Mouse (Mus musculus): ENCODE measurements around the gene Ccdc51. TPM values are rescaled to one million over a fixed set of nuclear protein-coding genes. Genes with fewer than 3 reads are reported as not detected.
A peak's percentile ranks its signal among the peaks of the same experiment; 100 is the strongest.

Ccdc51 gene
- 2.9 and 5.0 TPM in 2 replicates for total RNA-seq (2015; ENCODE audit: low replicate concordance)
- 2.6 and 5.5 TPM in 2 replicates for total RNA-seq (2017; ENCODE audit: low replicate concordance)

- ATAC-seq (replicated peaks; ENCODE audit: low FRiP score, poor library complexity, severe bottlenecking), result peak; percentile 98
Measured at GRCm38 (mm10) chr9:109082124-109082800, at the start of gene Ccdc51, which contains the start of gene Tma7. Ccdc51 (plus strand) TSS chr9:109082493. Tma7 (minus strand) TSS chr9:109082587.

DNA sequence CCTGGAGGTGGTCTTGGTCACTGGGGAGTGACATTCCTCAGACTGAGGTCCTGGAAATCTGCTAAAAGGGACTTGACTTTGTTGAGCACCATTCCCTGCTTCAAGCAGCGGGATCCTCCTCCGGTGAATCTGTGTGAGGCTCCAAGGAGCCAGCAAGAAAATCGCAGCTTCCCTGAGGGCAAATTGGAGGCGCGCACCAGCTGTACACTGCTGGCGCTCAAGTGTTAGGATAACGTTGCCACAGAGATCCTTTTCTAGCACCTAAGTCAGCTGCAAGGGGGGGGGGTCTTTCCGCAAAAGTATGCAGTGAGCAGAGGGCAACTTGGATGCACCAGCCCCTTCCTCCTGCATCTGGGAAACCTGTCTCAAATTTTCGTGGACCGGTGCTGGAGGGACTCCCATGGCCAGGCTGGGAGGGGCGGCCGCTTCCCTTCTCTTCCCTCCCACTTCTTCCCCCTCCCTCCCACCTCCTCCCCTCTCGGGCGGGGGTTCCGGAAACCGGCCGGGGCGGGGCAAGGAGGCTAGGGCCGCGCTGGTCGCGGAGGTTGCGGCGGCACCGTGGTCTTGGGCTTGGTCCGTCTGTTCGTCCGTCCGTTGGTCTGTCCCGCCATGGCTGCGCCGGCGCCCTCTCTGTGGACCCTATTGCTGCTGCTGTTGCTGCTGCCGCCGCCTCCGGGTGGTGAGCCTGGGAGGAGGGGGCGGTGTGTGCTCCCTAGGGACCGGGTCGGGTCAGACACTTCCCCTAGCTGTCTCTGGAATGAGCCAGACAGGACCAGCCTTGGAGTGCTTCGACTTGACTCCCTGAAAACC, 44.0 kb upstream of the Ccdc51 start, which contains the start of gene Shisa5:
Shisa5 (plus strand) TSS at position 480 of the 810 bp plus-strand sequence.
- ATAC-seq (replicated peaks; ENCODE audit: low FRiP score, poor library complexity, severe bottlenecking), result no peak

- no peak for ATAC-seq (replicated peaks; ENCODE audit: low FRiP score, poor library complexity, severe bottlenecking)
Measured at GRCm38 (mm10) chr9:109038901-109039364, 43.4 kb upstream of the Ccdc51 start.

GRCm38 (mm10) chr9:109039681-109040080, 42.6 kb upstream of the Ccdc51 start:
- ATAC-seq (replicated peaks; ENCODE audit: low FRiP score, poor library complexity, severe bottlenecking), result no peak

DNA sequence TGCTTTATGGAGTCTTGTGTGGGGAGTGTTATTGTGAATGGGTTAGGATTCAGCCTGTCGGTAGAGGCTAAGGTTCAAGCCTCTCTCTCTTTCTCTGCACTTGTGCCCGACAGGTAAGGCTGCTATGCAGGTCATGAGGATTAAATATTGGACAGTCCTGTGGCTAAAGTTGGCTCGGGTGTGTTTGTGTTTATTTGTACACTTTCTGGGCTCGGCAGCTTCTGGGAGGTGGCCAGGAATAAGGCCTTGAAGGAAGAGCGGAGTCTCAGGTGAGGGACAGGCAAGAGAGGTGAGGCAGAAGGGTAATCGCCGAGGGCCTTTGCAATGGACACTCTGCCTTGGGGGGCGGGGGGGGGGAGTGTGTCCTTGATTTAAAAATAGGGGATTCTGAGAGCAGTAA, 42.1 kb upstream of the Ccdc51 start:
- ATAC-seq (replicated peaks; ENCODE audit: low FRiP score, poor library complexity, severe bottlenecking), result no peak

- no peak for ATAC-seq (replicated peaks; ENCODE audit: low FRiP score, poor library complexity, severe bottlenecking)
Measured at GRCm38 (mm10) chr9:109040906-109041305, 41.4 kb upstream of the Ccdc51 start.

GRCm38 (mm10) chr9:109041351-109041750, 40.9 kb upstream of the Ccdc51 start:
- ATAC-seq (replicated peaks; ENCODE audit: low FRiP score, poor library complexity, severe bottlenecking), result no peak

DNA sequence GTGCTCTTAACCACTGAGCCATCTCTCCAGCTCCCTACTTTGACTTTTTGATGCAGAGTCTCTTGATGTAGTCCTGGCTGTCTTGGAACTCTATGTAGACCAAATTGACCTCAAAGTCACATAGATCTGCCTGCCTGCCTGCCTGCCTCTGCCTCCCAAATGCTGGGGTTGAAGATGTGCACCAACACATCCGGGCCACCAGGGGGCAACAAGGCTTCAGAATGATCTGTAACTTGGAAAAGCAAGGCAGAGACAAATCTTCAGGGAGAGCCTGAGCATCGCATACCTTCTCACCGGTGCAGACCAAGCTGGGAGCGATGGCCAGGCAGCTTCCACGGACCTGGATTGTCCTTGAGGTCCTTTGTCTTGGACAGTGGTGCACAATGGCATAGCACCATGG, 36.0 kb upstream of the Ccdc51 start:
- peak; percentile 81 for ATAC-seq (replicated peaks; ENCODE audit: low FRiP score, poor library complexity, severe bottlenecking)

GRCm38 (mm10) chr9:109049316-109049715, 33.0 kb upstream of the Ccdc51 start:
- no peak for ATAC-seq (replicated peaks; ENCODE audit: low FRiP score, poor library complexity, severe bottlenecking)

- no peak for ATAC-seq (replicated peaks; ENCODE audit: low FRiP score, poor library complexity, severe bottlenecking)
Measured at GRCm38 (mm10) chr9:109049996-109050673, 32.2 kb upstream of the Ccdc51 start.

- ATAC-seq (replicated peaks; ENCODE audit: low FRiP score, poor library complexity, severe bottlenecking), result no peak
Measured at GRCm38 (mm10) chr9:109050674-109050997, 31.7 kb upstream of the Ccdc51 start.

- ATAC-seq (replicated peaks; ENCODE audit: low FRiP score, poor library complexity, severe bottlenecking), result no peak
Measured at GRCm38 (mm10) chr9:109051011-109051501, 31.2 kb upstream of the Ccdc51 start.

DNA sequence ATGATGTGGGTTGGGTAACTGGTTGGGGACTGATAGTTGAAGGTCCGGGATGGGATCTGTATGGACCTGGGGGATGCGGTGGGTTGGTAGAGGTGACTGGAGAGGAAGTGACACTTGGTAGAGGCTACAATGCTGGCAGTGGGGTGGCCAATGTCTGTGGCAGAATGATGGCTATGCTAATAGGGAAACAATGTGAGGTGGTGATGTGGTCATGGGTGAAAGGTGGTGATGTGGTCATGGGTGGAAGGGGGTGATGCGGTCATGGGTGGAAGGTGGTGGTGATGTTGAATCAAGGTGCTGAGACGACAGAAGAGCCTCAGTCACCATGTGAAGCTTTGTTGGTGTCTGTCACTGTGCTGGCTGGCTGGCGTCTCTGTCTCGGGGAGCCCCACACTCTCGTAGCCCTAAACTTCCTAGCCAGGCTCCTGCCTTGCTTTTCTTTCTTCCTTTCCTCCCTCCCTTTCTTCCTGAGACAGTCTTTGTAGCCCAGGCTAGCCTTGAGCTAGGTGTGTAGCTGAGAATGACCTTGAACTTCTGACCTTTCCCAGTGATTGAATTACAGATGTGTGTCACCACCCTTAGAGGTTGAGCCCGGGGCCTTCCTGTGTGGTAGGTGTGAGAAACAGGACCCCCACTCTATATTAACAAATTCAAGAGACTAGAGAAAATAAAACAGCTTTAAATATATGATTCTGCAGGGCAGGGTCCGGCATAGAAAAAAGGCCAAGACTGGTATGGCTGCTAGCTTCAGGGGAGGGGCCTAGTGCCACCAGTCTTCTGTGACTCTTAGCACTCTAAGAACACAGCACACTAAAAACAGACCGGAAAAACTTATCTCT, 30.4 kb upstream of the Ccdc51 start:
- no peak for ATAC-seq (replicated peaks; ENCODE audit: low FRiP score, poor library complexity, severe bottlenecking)

DNA sequence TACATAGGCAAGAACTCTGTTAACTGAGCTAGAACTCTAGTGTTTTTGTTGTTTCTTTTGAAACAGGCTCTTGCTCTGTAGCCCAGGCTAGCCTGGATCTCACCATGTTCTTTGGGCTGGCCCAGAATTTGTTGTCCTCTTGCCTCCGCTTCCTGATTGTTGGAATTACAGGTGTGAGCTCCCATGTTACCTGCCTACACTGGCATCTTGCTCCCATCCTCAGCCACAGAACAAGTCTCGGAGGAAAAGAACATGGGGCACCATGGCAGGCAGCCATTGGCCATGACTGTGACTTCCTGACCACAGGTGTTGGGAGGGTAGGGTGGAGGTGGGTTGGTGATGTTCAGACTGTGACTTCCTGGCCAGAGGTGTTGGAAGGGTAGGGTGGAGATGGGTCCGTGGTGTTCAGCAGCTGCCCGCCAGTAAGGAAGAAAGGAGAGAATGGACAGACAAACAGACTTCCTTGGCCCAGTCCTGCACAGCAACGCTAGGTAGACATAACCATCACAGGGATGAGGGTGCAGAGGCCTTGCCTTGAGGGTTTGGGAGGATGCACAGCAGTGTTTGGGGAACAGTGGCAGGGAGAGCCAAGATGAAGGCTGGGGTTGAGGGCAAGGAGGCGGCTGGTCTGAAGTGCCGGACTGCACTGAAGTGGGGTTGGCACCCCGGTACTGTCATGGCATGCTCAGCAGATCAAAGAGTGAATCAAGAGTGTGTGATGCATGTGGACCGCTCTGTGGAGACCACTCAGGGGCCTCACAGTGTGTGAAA, 29.6 kb upstream of the Ccdc51 start:
- ATAC-seq (replicated peaks; ENCODE audit: low FRiP score, poor library complexity, severe bottlenecking), result no peak

DNA sequence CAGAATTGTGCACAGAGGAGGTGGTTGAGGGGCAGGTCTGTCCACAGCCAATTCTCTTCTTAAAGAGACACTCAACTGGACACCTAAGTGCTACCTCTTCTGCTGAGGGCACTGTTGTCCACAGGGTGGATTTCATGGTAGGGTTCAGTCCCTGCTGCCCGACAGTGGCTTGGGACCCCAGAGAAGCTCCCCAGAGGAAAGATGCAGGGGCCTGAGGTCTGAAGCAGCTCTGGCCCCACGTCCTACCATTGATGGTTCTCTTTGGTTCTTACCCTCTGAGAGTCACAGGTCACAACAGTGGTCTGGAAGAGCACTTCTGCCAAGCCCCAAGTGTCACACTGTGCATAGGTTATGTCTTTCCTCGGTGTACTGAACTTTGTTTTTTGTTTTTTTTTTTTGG, 28.9 kb upstream of the Ccdc51 start:
- no peak for ATAC-seq (replicated peaks; ENCODE audit: low FRiP score, poor library complexity, severe bottlenecking)

DNA sequence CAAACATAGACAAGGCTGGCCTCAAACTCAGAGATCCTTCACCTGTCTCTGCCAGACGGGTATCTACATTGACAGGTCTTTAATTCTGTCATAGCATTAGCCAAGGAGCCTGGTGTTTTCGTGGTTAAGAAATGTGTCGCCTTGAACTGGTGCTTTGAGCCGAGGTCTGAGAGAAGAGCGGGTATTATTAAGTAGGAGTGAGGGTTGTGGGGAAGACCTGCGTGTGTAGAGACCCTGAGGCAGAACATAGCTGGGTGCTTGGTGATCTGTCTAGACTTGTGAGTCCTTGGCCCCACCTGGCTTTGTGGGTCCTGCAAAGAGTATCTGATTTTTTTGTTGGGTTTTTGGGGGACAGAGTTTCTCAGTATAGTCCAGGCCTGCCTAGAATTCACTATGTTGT, 28.4 kb upstream of the Ccdc51 start:
- ATAC-seq (replicated peaks; ENCODE audit: low FRiP score, poor library complexity, severe bottlenecking), result no peak

DNA sequence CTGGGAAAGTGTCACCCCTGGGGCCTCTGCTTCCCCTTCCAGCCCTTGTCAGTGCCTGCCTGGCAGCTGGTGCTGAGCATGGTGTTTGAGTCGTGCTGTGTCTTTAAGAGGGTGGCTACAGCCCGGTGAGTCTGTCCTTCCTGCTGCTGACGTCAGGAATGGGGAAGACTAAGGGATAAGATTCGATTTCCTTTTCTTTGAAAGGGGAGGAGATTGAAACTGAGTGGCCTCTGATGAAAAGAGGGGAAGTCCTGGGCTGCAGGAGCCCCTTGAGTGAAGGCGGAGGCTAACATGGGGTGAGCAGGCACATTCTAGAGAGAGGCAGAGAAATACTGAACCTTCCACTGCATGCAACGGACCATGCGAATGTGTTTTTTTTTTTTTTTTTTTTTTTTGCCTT, 27.6 kb upstream of the Ccdc51 start:
- ATAC-seq (replicated peaks; ENCODE audit: low FRiP score, poor library complexity, severe bottlenecking), result no peak

GRCm38 (mm10) chr9:109055271-109056030, 26.8 kb upstream of the Ccdc51 start:
- ATAC-seq (replicated peaks; ENCODE audit: low FRiP score, poor library complexity, severe bottlenecking), result no peak

Measured in erythroid progenitor cell, adult 5-6 weeks (primary cell).